Mouse (Mus musculus) layer of hippocampus, adult 8-10 months (tissue): ENCODE measurements at regions not wholly inside any gene's neighbourhood (a gene's known extent, or its start where the extent isn't known, plus 50 kb on each side); places are given as distances from the start of the nearest gene placed in this dataset.

Experiments used
- DNase-seq, 2 experiments: peaks; one replicate each; pipeline ENCODE4 v3.0.0; 2022; ENCODE audit warnings: low spot score in 2 of 2

GRCm38 (mm10) chr1:108649588-108650378 lies 1060.0 kb downstream of the Serpinb8 start:
- DNase-seq = peak; percentile 8 to 18

- DNase-seq = no peak
Measured at GRCm38 (mm10) chr1:108671026-108671425, 1081.2 kb downstream of the Serpinb8 start.
